Mouse (Mus musculus) adrenal gland, adult 18-20 months (tissue): ENCODE data around the gene Nxpe4. TPM values are rescaled to one million over a fixed set of nuclear protein-coding genes. Genes with fewer than 3 reads are reported as not detected.

Experiments used
- total RNA-seq, 2 experiments: library from RNA; stranded (reverse); gene quantifications; 1 replicate in 1 of 2; 2 replicates in 1 of 2; pipeline ENCODE4 v1.2.3; 2021

Nxpe4 gene
- total RNA-seq, 2 experiments from 2014 or later: 1.7 to 2.6 TPM

Other genes starting within 250 kb of the Nxpe4 start
- gene Nxpe2, start 191.4 kb downstream of the Nxpe4 start, total RNA-seq: under 1 TPM; 0.60 to 0.64 TPM